Mouse (Mus musculus): Measurements from ENCODE around the gene Mafk.

The Mafk gene

GRCm38 (mm10) chr5:139796900-139797299 is 5.6 kb downstream of the Mafk start:
- DNase-seq (ENCODE audit: low spot score), result peak; percentile 70

- peak; percentile 94 for DNase-seq (ENCODE audit: low spot score)
These were observed 6.3 kb downstream of the Mafk start for GRCm38 (mm10) chr5:139797473-139798167.

GRCm38 (mm10) chr5:139798168-139798900 is 7.0 kb downstream of the Mafk start:
- DNase-seq (ENCODE audit: low spot score), result no peak

- DNase-seq (ENCODE audit: low spot score), result no peak
These were observed 7.7 kb downstream of the Mafk start for GRCm38 (mm10) chr5:139799041-139799440.

- no peak for DNase-seq (ENCODE audit: low spot score)
These were observed 8.7 kb downstream of the Mafk start for GRCm38 (mm10) chr5:139799801-139800590.

GRCm38 (mm10) chr5:139801231-139801630 is 9.9 kb downstream of the Mafk start:
- no peak for DNase-seq (ENCODE audit: low spot score)

- DNase-seq (ENCODE audit: low spot score), result no peak
These were observed 10.6 kb downstream of the Mafk start for GRCm38 (mm10) chr5:139801880-139802279.

- DNase-seq (ENCODE audit: low spot score), result no peak
These were observed 11.9 kb downstream of the Mafk start for GRCm38 (mm10) chr5:139803165-139803564.

- DNase-seq (ENCODE audit: low spot score), result peak; percentile 74
These were observed 12.3 kb downstream of the Mafk start for GRCm38 (mm10) chr5:139803601-139804102.

GRCm38 (mm10) chr5:139804107-139804551 is 12.8 kb downstream of the Mafk start:
- peak; percentile 54 for DNase-seq (ENCODE audit: low spot score)

GRCm38 (mm10) chr5:139804573-139805111 is 13.3 kb downstream of the Mafk start:
- DNase-seq (ENCODE audit: low spot score), result no peak

- DNase-seq (ENCODE audit: low spot score), result no peak
These were observed 14.6 kb downstream of the Mafk start for GRCm38 (mm10) chr5:139805924-139806323.

- DNase-seq (ENCODE audit: low spot score), result no peak
These were observed 18.1 kb downstream of the Mafk start for GRCm38 (mm10) chr5:139809397-139809796.

GRCm38 (mm10) chr5:139811677-139812397 is 20.5 kb downstream of the Mafk start:
- DNase-seq (ENCODE audit: low spot score), result no peak

GRCm38 (mm10) chr5:139812398-139813125 is 21.2 kb downstream of the Mafk start:
- no peak for DNase-seq (ENCODE audit: low spot score)

- DNase-seq (ENCODE audit: low spot score), result no peak
These were observed 21.8 kb downstream of the Mafk start for GRCm38 (mm10) chr5:139813126-139813490.

- DNase-seq (ENCODE audit: low spot score), result no peak
These were observed 22.7 kb downstream of the Mafk start for GRCm38 (mm10) chr5:139813963-139814381.

- DNase-seq (ENCODE audit: low spot score), result no peak
These were observed 24.7 kb downstream of the Mafk start for GRCm38 (mm10) chr5:139815964-139816363.

GRCm38 (mm10) chr5:139816445-139816844 is 25.1 kb downstream of the Mafk start:
- no peak for DNase-seq (ENCODE audit: low spot score)

GRCm38 (mm10) chr5:139817292-139817691 is 26.0 kb downstream of the Mafk start:
- DNase-seq (ENCODE audit: low spot score), result no peak

- no peak for DNase-seq (ENCODE audit: low spot score)
These were observed 26.7 kb downstream of the Mafk start for GRCm38 (mm10) chr5:139818056-139818455.

Measured in embryo, embryonic 10 days (tissue).